Mouse (Mus musculus) spleen, postnatal 36 days (tissue): ENCODE data around the gene Pqlc2.

Experiments used
- DNase-seq, 2 experiments: peaks; one replicate each; pipeline ENCODE4 v3.0.0; 2022; ENCODE audit warnings: low spot score in 2 of 2, mixed read lengths in 1 of 2

Pqlc2 gene

DNA sequence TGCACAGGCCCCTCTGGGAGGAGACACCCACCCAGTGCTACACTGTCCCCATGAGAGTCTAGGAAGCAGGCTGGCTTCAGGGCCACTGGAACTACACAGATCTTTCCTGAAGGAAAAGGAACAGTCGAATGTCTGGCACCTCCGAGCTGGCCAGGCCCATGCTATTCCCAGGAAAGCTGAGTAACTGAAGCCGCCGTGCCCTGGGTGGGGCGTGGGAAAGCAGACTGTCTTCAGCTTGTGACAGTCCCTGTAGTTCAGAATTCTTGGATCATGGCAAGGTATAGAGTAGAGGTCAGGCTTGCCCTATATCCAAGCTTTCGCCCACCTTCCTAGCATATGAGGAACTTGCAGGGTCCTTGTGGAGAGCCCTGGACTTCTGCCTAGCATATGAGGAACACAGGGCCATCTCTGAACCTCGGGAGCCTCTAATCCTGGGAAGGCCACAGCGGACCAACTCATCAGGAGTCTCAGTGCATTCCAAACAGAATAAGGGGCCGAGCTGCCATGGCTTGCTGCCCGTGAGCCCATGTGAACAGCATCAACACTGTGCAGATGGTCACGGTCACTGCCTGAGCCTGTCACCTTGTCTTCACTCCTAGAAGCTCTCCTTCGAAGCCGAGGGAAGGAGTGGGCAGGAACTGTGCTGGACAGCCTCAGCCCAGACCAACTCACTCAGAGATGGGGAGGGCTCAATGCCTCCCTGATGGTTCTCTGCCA, 44.6 kb downstream of the Pqlc2 start:
- DNase-seq = no peak

DNA sequence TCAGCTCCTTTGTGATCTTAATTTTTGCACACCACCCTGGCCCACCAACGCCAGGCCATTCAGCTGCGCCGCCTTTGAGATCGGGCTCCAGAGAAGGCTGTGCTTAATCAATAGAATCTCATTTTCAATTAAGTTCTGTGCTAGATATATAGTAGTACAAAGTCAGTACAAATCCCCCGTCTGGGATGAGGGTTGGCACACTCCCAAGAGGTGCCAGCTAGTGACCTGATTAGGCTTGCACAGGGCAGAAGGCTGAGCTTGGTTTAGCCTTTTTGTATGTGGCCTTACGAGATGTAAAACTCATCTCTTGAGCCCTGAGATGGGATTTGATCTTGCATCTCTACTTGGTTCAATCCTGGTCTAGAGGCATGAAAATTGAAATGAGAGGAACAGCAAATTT, 47.5 kb downstream of the Pqlc2 start:
- no peak for DNase-seq

DNA sequence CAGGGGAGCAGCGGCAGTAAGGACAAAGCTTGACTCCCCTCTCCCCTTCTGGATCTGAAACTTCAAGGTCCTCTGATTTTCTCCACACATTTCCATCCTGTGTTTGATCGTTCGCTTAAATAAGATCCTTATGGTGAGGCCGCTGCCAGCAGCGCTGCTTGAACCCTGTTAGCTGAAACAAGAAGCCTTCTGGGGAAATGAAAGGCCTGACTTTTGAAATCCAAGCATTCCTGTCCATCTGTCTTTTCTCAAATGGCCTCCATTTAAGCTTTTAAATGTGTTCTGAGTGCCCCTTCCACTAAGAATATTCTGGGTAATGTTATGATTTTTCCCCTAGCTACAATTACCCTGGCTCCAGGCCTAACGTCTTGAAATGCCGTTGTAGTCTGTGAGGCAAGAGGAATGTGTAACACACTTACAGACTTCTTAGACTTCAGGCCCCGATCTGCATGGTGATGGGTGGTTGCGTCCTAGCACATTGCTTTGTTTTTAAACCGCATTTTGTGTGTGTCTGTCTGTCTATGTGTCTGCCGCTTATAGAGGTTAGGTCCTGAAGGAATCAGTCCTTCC, 51.1 kb downstream of the Pqlc2 start:
- no peak for DNase-seq

DNA sequence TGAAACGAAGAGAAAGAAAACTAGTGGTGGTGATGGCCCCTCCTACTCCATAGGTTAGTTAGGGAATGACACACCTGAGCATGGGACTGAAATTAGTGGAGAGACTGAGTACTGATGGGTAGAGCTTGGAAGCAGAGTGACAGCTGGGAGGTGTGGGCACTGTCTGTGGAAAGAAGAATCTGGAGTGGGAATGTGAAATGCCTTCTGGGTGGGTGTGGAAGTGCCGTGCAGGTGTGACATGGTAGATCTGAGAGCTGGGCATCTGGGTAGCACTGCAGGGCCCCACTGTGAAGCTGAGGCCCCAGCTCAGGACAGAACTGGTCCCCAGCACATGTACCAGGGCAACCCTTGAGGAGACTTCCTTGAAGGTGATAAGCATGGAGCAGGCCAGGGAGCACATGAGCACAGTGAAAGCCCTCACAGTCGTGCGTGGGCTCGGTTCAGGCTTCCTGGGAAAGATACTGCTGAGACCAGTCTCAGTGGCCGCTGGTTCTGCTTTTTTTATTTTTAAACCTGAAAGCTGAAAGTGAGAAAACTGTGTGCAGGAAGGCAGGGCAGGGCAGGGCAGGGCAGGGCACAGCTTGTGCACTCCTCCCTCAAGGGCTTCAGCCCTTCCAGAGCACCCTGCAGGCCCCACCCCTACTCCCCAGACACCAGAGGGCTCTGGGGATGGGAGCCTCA, 51.7 kb downstream of the Pqlc2 start:
- DNase-seq = peak; percentile 76 to 78

DNA sequence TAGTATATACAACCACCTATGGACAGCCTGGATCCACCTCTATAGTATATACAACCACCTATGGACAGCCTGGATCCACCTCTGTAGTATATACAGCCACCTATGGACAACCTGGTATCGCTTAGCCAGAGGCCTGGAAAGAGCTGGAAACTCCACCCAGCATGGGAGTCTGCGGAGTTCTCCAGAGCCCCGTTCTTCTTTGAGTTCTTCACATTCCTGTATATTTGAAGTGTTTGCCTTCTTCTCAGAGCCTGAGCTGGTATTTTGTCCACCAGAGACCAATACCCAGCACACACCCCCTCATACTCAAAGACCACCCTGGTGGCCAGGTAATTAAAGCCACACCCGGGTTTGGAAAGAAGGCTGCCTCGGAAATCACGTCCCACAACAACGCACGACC, 53.8 kb downstream of the Pqlc2 start:
- DNase-seq = no peak

DNA sequence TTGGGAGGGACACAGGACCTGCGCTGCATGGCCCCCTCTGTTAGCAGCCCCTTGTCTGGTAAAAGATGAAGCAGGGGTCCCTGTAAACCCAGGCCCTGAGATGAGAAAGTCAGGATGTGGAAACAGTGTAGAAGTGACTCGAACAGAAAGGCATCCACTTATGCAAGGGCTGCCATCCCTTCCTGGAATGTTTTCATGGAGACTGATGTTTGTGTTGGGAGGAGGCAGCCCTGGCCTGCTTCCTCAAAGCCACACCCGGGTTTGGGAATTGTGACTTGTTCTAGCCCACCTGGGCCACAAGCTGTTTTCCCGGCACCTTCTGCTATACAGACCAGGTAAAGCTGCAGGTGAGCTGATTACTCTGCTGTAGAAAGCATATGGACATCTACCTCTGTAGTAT, 54.4 kb downstream of the Pqlc2 start:
- DNase-seq = no peak

DNA sequence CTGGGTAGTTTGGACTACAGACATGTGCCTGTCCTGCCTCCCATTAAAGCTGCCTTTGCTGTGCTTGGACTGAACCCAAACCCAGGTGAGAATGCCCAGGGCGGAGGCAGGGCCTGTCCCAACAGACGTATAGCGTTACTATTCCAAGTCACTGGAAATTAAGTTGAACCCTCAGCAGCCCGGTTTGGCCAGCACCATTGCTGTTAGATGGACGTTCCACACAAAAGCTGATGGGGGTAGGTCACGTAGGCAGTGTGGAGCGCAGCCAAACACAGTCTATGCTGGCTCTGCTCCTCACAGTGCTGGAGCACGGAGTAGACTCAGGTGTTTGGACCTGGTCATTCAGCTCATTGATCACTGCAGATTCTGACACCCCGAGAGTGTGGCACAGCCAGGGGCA, 57.3 kb downstream of the Pqlc2 start:
- no peak for DNase-seq

DNA sequence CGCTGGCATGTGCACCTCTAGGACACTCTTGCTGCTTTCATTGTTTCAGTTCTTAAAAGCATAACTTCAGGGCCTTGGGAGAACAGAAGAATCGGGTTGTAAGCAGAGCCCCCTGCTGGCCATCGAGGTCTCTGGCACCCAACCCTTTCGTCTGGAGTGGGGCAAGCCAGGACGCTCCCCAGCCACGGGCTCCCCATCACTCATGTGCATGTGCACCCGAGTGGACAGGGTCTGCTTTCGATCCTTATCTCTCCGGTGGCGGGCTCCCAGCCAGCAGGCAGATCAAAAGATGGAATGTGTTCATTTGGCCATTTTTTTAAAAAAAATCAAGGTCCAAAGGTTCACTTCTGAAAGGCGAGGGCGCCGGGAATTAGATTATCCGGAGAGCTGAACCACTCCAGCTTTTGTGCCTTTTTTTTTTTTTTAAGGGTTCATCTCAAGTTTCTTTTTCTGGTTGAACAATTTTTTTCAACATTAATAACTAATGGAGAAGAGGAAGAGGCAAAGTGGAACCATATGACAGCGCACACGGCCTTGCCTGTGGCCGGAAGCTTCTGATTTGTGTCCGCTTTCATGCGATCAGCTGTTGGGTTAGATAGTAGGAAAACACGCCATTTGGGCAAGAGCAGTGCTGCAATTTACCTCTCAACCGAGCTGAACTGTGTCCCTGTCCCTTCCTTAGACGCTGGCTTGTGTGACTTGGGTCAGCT, 58.3 kb downstream of the Pqlc2 start:
- DNase-seq = peak; percentile 72 to 74

DNA sequence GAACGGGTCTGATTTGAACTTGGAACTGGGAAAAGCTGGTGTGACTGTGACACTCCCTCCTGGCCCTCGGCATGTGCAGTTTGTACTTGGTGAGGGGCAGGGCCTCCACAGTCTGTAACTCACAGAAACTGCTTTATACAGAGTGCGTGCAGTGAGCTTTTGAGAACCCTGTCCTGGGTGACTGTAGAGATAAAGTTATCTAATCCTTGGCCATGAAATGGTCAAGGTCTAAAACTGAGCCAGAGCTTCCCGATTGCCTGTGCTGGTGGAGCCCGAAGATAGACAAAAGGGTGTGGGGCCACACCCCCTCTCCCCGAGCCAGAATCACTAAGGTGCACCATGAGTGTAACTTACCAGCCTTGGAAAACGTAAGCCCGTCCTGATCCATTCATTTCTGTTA, 59.6 kb downstream of the Pqlc2 start:
- DNase-seq = no peak

DNA sequence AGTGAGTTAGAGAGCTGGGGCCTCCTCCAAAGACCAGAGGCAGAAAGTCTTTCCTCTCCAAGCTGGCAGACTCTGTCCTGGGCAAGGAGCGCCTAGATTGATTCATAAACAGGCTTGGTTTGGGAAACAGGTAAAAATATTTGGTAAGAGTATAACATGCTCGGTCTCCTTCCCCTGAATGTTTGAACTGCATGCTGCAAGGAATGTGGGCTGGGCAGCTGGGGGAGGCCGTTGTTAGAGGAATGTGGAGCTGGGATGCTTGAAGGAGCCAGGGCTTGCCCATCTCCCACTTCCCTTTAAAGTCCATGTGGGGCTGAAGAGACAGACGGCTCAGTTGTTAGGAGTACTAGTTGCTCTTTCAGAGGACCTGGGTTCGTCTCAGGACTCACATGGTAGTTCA, 60.5 kb downstream of the Pqlc2 start:
- DNase-seq = no peak

DNA sequence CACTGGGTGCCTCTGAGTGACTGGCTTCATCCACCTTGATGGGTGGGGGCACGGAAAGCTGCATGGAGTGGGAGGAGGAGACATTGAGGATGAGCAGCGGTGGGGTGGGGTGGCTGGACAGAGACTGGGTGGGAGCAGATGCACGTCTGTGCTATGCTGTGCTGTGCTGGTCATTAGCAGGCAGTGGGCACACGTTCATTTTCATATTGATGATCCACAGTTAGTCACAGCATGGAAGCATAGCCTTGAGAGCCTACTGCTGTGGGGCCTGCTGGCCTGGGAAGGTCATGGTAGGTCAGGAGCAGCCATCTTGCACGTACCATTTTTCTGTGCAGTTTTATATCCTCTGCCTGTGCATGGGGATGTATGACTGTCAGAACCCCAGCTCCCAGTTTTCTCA, 61.8 kb downstream of the Pqlc2 start:
- no peak for DNase-seq

DNA sequence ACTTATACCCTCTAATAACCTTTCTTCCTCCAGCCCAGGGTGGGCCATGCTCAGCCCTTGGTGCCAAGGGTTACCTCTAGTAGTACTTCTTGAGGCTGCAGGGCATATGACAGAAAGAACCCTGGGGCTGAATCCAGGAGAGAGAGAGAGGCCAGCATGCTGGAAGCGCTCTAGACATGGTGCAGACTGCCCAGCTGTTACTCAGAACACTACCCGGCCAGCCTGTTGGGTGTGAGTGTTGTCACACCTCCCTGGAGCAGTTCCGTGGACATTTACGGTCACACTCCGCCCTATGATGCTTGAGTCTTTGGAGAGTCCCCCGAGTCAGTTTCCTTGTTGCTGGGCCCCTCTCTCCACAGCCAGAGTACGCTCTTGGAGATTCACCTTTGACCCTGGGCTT, 62.5 kb downstream of the Pqlc2 start:
- DNase-seq = no peak

DNA sequence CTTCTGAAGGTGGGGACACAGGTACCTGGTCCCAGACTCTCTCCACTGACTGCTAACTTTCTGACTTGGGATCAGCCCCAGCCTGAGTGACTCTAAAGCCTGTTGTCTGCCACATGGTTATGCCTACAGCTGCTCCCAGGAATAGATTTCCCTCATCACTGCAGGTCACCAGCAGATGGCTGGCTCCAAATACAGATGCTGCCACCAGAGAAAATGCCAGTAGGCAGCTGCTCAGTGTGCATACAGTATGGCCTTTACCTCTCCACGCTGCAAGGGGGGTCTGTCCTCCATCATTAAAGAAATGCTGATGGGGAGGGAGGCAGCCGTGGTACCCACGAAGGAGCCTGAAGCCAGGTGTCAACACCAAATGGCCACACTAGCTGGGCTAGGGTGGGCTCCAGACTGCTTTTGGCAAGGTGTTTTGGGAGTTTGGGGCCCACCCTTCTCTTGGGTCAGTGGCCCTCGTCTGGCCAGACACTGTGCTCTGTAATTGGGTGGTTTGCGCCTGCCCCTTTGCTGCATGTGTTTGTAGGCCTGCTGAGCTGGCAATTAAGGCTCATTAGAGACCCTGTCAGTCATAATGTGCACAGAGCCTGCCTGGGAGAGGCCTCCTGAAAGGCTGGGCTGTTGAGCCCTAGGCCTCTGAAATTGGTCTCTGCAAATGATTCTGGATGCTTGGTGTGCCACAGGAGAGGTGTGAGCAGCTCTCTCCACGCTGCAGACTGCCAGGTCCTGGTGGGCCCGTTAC, 64.2 kb downstream of the Pqlc2 start:
- no peak for DNase-seq

DNA sequence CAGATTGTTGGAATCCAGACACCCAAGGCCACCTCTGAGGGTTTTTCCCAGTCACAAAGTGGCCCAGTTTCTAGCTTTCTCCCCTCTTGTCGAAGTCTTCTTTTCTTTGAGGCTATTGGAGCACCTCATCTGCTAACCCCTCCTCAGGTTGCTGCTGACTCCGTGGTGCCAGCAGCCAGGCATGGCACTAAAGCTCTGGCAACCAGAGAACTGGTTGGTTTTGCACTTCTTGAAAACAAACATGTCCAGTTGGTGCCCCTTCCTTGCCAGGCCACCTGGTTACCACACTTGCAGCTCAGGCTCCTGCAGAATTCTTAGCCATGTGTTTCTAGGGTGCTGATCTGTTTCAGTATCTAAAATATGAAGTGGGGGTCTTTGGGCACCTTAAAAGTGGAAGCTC, 65.0 kb downstream of the Pqlc2 start:
- DNase-seq = no peak

DNA sequence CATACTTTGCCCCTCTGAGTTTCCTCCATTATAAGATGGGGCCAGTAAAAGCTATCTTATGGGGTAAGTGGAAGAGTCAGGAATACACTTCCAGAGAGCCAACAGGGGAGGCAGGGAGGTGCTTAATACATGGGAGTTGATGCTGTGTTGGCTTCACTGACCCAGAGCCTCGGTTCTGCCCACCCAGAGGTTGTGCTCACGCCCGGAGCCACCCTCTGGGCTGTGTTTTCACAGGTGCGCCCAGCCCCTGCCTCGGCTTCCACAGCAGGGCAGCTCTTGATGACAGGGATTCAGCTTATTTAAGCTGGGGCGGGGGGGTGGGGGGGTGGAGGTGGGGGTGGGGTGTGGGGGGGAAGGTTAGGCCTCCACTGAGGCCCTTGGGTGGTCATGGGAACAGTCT, 65.7 kb downstream of the Pqlc2 start:
- no peak for DNase-seq

DNA sequence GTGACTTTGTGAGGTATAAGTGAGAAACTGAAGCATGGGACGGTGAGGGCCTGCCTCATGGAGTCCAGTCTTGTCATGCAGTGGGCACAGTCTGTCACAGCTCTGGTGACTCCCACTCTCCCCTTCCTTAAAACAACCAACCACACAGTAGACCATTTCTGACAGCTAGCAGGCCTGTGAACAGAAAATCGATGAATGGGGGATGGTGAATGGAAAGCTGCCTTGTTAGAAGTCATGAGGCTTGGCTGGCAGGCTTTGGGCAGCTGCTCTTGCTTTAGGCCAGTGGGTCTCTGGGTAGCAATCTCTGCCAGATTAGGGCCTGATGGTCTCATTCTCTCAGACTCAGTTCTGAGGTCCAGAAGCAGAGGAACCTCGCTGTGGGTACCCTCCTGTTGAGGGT, 66.3 kb downstream of the Pqlc2 start:
- DNase-seq = no peak
